Mouse (Mus musculus): ENCODE data around the gene Htatip2.

Gene Htatip2

GRCm38 (mm10) chr7:49786618-49787382 lies 27.9 kb downstream of the Htatip2 start:
- DNase-seq (ENCODE audit: low read depth, low spot score), result peak; percentile 81

GRCm38 (mm10) chr7:49787383-49787645 lies 28.4 kb downstream of the Htatip2 start:
- DNase-seq (ENCODE audit: low read depth, low spot score), result no peak

- DNase-seq (ENCODE audit: low read depth, low spot score), result no peak
Measured at GRCm38 (mm10) chr7:49794304-49794703, 35.4 kb downstream of the Htatip2 start.

GRCm38 (mm10) chr7:49797171-49797570 lies 38.3 kb downstream of the Htatip2 start:
- no peak for DNase-seq (ENCODE audit: low read depth, low spot score)

GRCm38 (mm10) chr7:49803511-49803910 lies 44.6 kb downstream of the Htatip2 start:
- no peak for DNase-seq (ENCODE audit: low read depth, low spot score)

GRCm38 (mm10) chr7:49804638-49805165 lies 45.8 kb downstream of the Htatip2 start:
- DNase-seq (ENCODE audit: low read depth, low spot score), result no peak

GRCm38 (mm10) chr7:49805618-49806017 lies 46.7 kb downstream of the Htatip2 start:
- no peak for DNase-seq (ENCODE audit: low read depth, low spot score)

GRCm38 (mm10) chr7:49807093-49807682 lies 48.3 kb downstream of the Htatip2 start:
- DNase-seq (ENCODE audit: low read depth, low spot score), result no peak

GRCm38 (mm10) chr7:49807846-49808622 lies 49.1 kb downstream of the Htatip2 start:
- DNase-seq (ENCODE audit: low read depth, low spot score), result peak; percentile 12

- no peak for DNase-seq (ENCODE audit: low read depth, low spot score)
Measured at GRCm38 (mm10) chr7:49809100-49809499, 50.2 kb downstream of the Htatip2 start.

- DNase-seq (ENCODE audit: low read depth, low spot score), result no peak
Measured at GRCm38 (mm10) chr7:49809562-49809961, 50.6 kb downstream of the Htatip2 start.

- DNase-seq (ENCODE audit: low read depth, low spot score), result peak; percentile 53
Measured at GRCm38 (mm10) chr7:49811346-49811745, 52.4 kb downstream of the Htatip2 start.

- no peak for DNase-seq (ENCODE audit: low read depth, low spot score)
Measured at GRCm38 (mm10) chr7:49819393-49819792, 60.5 kb downstream of the Htatip2 start.

- no peak for DNase-seq (ENCODE audit: low read depth, low spot score)
Measured at GRCm38 (mm10) chr7:49821370-49821769, 62.5 kb downstream of the Htatip2 start.

- peak; percentile 31 for DNase-seq (ENCODE audit: low read depth, low spot score)
Measured at GRCm38 (mm10) chr7:49822028-49822427, 63.1 kb downstream of the Htatip2 start.

All from brain, adult 2 months (tissue).